Mouse (Mus musculus) embryonic fibroblast, embryonic 13.5 days (primary cell): ENCODE data around the gene Zfp27. TPM values are rescaled to one million over a fixed set of nuclear protein-coding genes. Genes with fewer than 3 reads are reported as not detected.

Experiments
- H3K27ac ChIP-seq: 2 replicates; pipeline ENCODE4 v1.5.1; 2012; ENCODE audit warnings: low read length, control low read depth, inconsistent platforms; ENCODE audit not compliant: insufficient read depth
- H3K4me1 ChIP-seq: 2 replicates; pipeline ENCODE4 v1.6.1; 2011; ENCODE audit warnings: low read length; ENCODE audit not compliant: control insufficient read depth, insufficient read depth
- H3K4me3 ChIP-seq: 2 replicates; pipeline ENCODE4 v1.5.1; 2011; ENCODE audit warnings: mild to moderate bottlenecking, control low read depth, low read length; ENCODE audit not compliant: insufficient read depth
- CTCF ChIP-seq: IDR thresholded peaks from 2 replicates; pipeline ENCODE4 v1.5.1; 2011; ENCODE audit warnings: mild to moderate bottlenecking, control low read depth, low read length, moderate library complexity, borderline replicate concordance; ENCODE audit not compliant: insufficient read depth
- POLR2A ChIP-seq: IDR thresholded peaks from 2 replicates; pipeline ENCODE4 v1.6.1; 2011; ENCODE audit warnings: low read depth, mild to moderate bottlenecking, control low read depth, low read length, moderate library complexity
- polyA plus RNA-seq: library from polyadenylated mRNA; stranded (reverse); fragments of >200 nt; gene quantifications from 2 replicates; pipeline ENCODE4 v1.2.4, GENCODE M21; 2011; ENCODE audit warnings: low read depth; ENCODE audit not compliant: missing spikeins, insufficient read length

Zfp27 gene
- 11.0 and 12.5 TPM in 2 replicates for polyA plus RNA-seq

GRCm38 (mm10) chr7:29905966-29906681, at the start of gene Zfp27:
TSS of gene Zfp27 (minus strand) at chr7:29906572.
- H3K4me3 ChIP-seq: peak within 1 kb of the TSS; percentile 72
- no peak for TF ChIP-seq CTCF
- peak; percentile 72 for TF ChIP-seq POLR2A
- peaks cover 6% of the 10 kb centered on the region; the same call in 1 of the 2 replicates for H3K4me1 ChIP-seq
- peak within 1 kb of the TSS; percentile 70 for H3K27ac ChIP-seq

GRCm38 (mm10) chr7:29954731-29955130, 48.4 kb upstream of the Zfp27 start:
- H3K4me3 ChIP-seq: no peak overlapping the region
- no peak overlapping the region for H3K27ac ChIP-seq
- TF ChIP-seq CTCF: 0 out of 2 replicates have a peak, but pooled peaks have one; percentile 6
- no peak for TF ChIP-seq POLR2A
- no peaks in the 10 kb centered on the region for H3K4me1 ChIP-seq

GRCm38 (mm10) chr7:29953513-29954401, 47.4 kb upstream of the Zfp27 start, which contains the start of gene Zfp74:
TSS of gene Zfp74 (minus strand) at chr7:29954089.
- peak within 1 kb of the TSS; percentile 95 for H3K27ac ChIP-seq
- H3K4me1 ChIP-seq: no peaks in the 10 kb centered on the region
- peak within 1 kb of the TSS; percentile 54 for H3K4me3 ChIP-seq
- TF ChIP-seq POLR2A (peak; percentile 66), CTCF (no peak)

GRCm38 (mm10) chr7:29953086-29953485, 46.7 kb upstream of the Zfp27 start:
- H3K27ac ChIP-seq: peak overlapping the region; percentile 95
- no peaks in the 10 kb centered on the region for H3K4me1 ChIP-seq
- TF ChIP-seq CTCF: no peak
- no peak for TF ChIP-seq POLR2A
- peak overlapping the region; percentile 54 for H3K4me3 ChIP-seq

- H3K4me3 ChIP-seq: no peak overlapping the region
- TF ChIP-seq POLR2A: no peak
- TF ChIP-seq CTCF: no peak
- no peaks in the 10 kb centered on the region for H3K4me1 ChIP-seq
- no peak overlapping the region for H3K27ac ChIP-seq
Observed at GRCm38 (mm10) chr7:29944201-29944600, 37.8 kb upstream of the Zfp27 start.

- Histone ChIP-seq H3K27ac (no peak overlapping the region), H3K4me3 (no peak overlapping the region), H3K4me1 (no peaks in the 10 kb centered on the region)
- TF ChIP-seq POLR2A (no peak), CTCF (no peak)
Observed at GRCm38 (mm10) chr7:29943720-29944119, 37.3 kb upstream of the Zfp27 start.

- Histone ChIP-seq H3K4me1 (no peaks in the 10 kb centered on the region), H3K27ac (no peak overlapping the region), H3K4me3 (no peak overlapping the region)
- TF ChIP-seq CTCF (no peak), POLR2A (no peak)
Observed at GRCm38 (mm10) chr7:29942740-29943139, 36.4 kb upstream of the Zfp27 start.

- TF ChIP-seq POLR2A (no peak), CTCF (no peak)
- H3K4me3 ChIP-seq: no peak overlapping the region
- no peak overlapping the region for H3K27ac ChIP-seq
- H3K4me1 ChIP-seq: no peaks in the 10 kb centered on the region
Observed at GRCm38 (mm10) chr7:29941027-29941426, 34.7 kb upstream of the Zfp27 start.

GRCm38 (mm10) chr7:29938856-29939255, 32.5 kb upstream of the Zfp27 start:
- TF ChIP-seq POLR2A (no peak), CTCF (no peak)
- Histone ChIP-seq H3K27ac (no peak overlapping the region), H3K4me1 (no peaks in the 10 kb centered on the region), H3K4me3 (no peak overlapping the region)
